Comparison of ENCODE assay signal across 16 mouse cellular contexts in the genomic region with DNA sequence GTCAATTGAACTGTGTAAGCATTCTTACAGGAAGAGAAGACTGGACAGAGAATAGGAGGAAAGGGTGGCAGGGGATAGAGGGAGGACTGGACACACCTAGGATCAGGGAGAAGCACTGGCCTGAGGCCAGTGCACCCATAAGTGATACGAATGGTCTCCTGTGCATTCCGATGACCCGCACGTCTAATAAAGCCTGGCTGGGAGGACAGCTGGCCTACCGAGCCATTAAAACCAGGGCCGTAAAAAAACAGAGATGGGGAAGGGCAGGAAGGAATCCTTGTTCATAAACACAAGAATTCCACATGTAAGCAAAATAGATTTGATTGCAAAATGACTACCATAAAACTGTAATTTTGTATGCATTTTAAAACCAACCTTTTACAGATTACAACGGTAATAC.
"Had no signal": no experiment of that assay in that cellular context is flagged by ENCODE, and none has a peak within 500 bp of the region (broad histone marks: within the 10 kb centered on the region; RNA-seq: fewer than 3 reads in every experiment).

No protein-coding gene starts in this region.

- H3K27ac ChIP-seq: neural tube, embryonic 13.5 days; neural tube, embryonic 15.5 days; stomach, embryonic 15.5 days; stomach, postnatal 0 days had no signal

- H3K4me3 ChIP-seq: neural tube, embryonic 13.5 days; neural tube, embryonic 15.5 days; stomach, embryonic 15.5 days had no signal

- H3K4me1 ChIP-seq: stomach, embryonic 15.5 days had no signal

- DNase-seq: retina, postnatal 1 day; right cerebral cortex, adult 18-20 months; right cerebral cortex, postnatal 14 days; right cerebral cortex, postnatal 25 days; right cerebral cortex, postnatal 4 days; spleen, adult 18-20 months; thymus, adult 18-20 months; thymus, adult 2 months; thymus, postnatal 14 days; thymus, postnatal 25 days; thymus, postnatal 36 days; thymus, postnatal 4 days had no signal

- H3K9me3 ChIP-seq: neural tube, embryonic 13.5 days; neural tube, embryonic 15.5 days; stomach, embryonic 15.5 days had no signal

- H3K27me3 ChIP-seq: neural tube, embryonic 13.5 days; neural tube, embryonic 15.5 days; stomach, embryonic 15.5 days had no signal

- H3K36me3 ChIP-seq: neural tube, embryonic 13.5 days; neural tube, embryonic 15.5 days; stomach, embryonic 15.5 days had no signal

- H3K4me2 ChIP-seq: neural tube, embryonic 13.5 days; neural tube, embryonic 15.5 days; stomach, embryonic 15.5 days had no signal
